Mouse (Mus musculus): ENCODE data around the gene Mgat5b. TPM values are rescaled to one million over a fixed set of nuclear protein-coding genes. Genes with fewer than 3 reads are reported as not detected.

Mgat5b gene
- polyA plus RNA-seq (2012; ENCODE audit: insufficient read depth, insufficient read length, missing spikeins), result not detected in 2 replicates

GRCm38 (mm10) chr11:116918323-116919185, at the start of gene Mgat5b:
Gene Mgat5b, plus strand, starts transcription at chr11:116918863.
- peak within 1 kb of the TSS; percentile 10; the same call in 1 of the 2 replicates for H3K4me3 ChIP-seq (ENCODE audit: insufficient read depth, low read length)
- TF ChIP-seq POLR2A (IDR thresholded peaks at IDR 0.05; ENCODE audit: borderline replicate concordance, low read depth, low read length), result no peak
- TF ChIP-seq CTCF (IDR thresholded peaks at IDR 0.05; ENCODE audit: low read depth, low read length), result peak; percentile 55; the same call in 1 of the 2 replicates
- no peaks in the 10 kb centered on the region for H3K4me1 ChIP-seq (ENCODE audit: control insufficient read depth, insufficient read depth, low read length)
- H3K27ac ChIP-seq (ENCODE audit: insufficient read depth, low read depth, low read length), result no peak within 1 kb of the TSS

GRCm38 (mm10) chr11:116869223-116869622, 49.4 kb upstream of the Mgat5b start:
- Histone ChIP-seq H3K4me3 (ENCODE audit: insufficient read depth, low read length) (peak overlapping the region; percentile 50), H3K4me1 (ENCODE audit: control insufficient read depth, insufficient read depth, low read length) (peaks cover 69% of the 10 kb centered on the region), H3K27ac (ENCODE audit: insufficient read depth, low read depth, low read length) (peak overlapping the region; percentile 99)
- no peak for TF ChIP-seq CTCF (IDR thresholded peaks at IDR 0.05; ENCODE audit: low read depth, low read length)
- TF ChIP-seq POLR2A (IDR thresholded peaks at IDR 0.05; ENCODE audit: borderline replicate concordance, low read depth, low read length), result no peak

- TF ChIP-seq POLR2A (IDR thresholded peaks at IDR 0.05; ENCODE audit: borderline replicate concordance, low read depth, low read length) (no peak), CTCF (IDR thresholded peaks at IDR 0.05; ENCODE audit: low read depth, low read length) (no peak)
- Histone ChIP-seq H3K4me1 (ENCODE audit: control insufficient read depth, insufficient read depth, low read length) (peaks cover 73% of the 10 kb centered on the region), H3K4me3 (ENCODE audit: insufficient read depth, low read length) (peak overlapping the region; percentile 50), H3K27ac (ENCODE audit: insufficient read depth, low read depth, low read length) (peak overlapping the region; percentile 99)
Observed at GRCm38 (mm10) chr11:116869641-116870040, 49.0 kb upstream of the Mgat5b start.

- Histone ChIP-seq H3K27ac (ENCODE audit: insufficient read depth, low read depth, low read length) (no peak overlapping the region), H3K4me1 (ENCODE audit: control insufficient read depth, insufficient read depth, low read length) (peaks cover 61% of the 10 kb centered on the region), H3K4me3 (ENCODE audit: insufficient read depth, low read length) (no peak overlapping the region)
- TF ChIP-seq CTCF (IDR thresholded peaks at IDR 0.05; ENCODE audit: low read depth, low read length) (no peak), POLR2A (IDR thresholded peaks at IDR 0.05; ENCODE audit: borderline replicate concordance, low read depth, low read length) (no peak)
Observed at GRCm38 (mm10) chr11:116871538-116871937, 47.1 kb upstream of the Mgat5b start.

- TF ChIP-seq POLR2A (IDR thresholded peaks at IDR 0.05; ENCODE audit: borderline replicate concordance, low read depth, low read length), result no peak
- no peak for TF ChIP-seq CTCF (IDR thresholded peaks at IDR 0.05; ENCODE audit: low read depth, low read length)
- H3K4me3 ChIP-seq (ENCODE audit: insufficient read depth, low read length), result no peak overlapping the region
- peak overlapping the region; percentile 81 for H3K27ac ChIP-seq (ENCODE audit: insufficient read depth, low read depth, low read length)
- peaks cover 43% of the 10 kb centered on the region for H3K4me1 ChIP-seq (ENCODE audit: control insufficient read depth, insufficient read depth, low read length)
Observed at GRCm38 (mm10) chr11:116873987-116874386, 44.7 kb upstream of the Mgat5b start.

GRCm38 (mm10) chr11:116878454-116878853, 40.2 kb upstream of the Mgat5b start:
- Histone ChIP-seq H3K4me3 (ENCODE audit: insufficient read depth, low read length) (no peak overlapping the region), H3K27ac (ENCODE audit: insufficient read depth, low read depth, low read length) (no peak overlapping the region), H3K4me1 (ENCODE audit: control insufficient read depth, insufficient read depth, low read length) (peaks cover 13% of the 10 kb centered on the region)
- TF ChIP-seq POLR2A (IDR thresholded peaks at IDR 0.05; ENCODE audit: borderline replicate concordance, low read depth, low read length) (no peak), CTCF (IDR thresholded peaks at IDR 0.05; ENCODE audit: low read depth, low read length) (no peak)

GRCm38 (mm10) chr11:116880839-116881238, 37.8 kb upstream of the Mgat5b start:
- Histone ChIP-seq H3K4me3 (ENCODE audit: insufficient read depth, low read length) (no peak overlapping the region), H3K27ac (ENCODE audit: insufficient read depth, low read depth, low read length) (no peak overlapping the region), H3K4me1 (ENCODE audit: control insufficient read depth, insufficient read depth, low read length) (no peaks in the 10 kb centered on the region)
- TF ChIP-seq POLR2A (IDR thresholded peaks at IDR 0.05; ENCODE audit: borderline replicate concordance, low read depth, low read length), result no peak
- no peak for TF ChIP-seq CTCF (IDR thresholded peaks at IDR 0.05; ENCODE audit: low read depth, low read length)

GRCm38 (mm10) chr11:116881440-116881839, 37.2 kb upstream of the Mgat5b start:
- Histone ChIP-seq H3K27ac (ENCODE audit: insufficient read depth, low read depth, low read length) (no peak overlapping the region), H3K4me3 (ENCODE audit: insufficient read depth, low read length) (no peak overlapping the region), H3K4me1 (ENCODE audit: control insufficient read depth, insufficient read depth, low read length) (no peaks in the 10 kb centered on the region)
- no peak for TF ChIP-seq POLR2A (IDR thresholded peaks at IDR 0.05; ENCODE audit: borderline replicate concordance, low read depth, low read length)
- no peak for TF ChIP-seq CTCF (IDR thresholded peaks at IDR 0.05; ENCODE audit: low read depth, low read length)

GRCm38 (mm10) chr11:116882446-116882845, 36.2 kb upstream of the Mgat5b start:
- Histone ChIP-seq H3K4me3 (ENCODE audit: insufficient read depth, low read length) (no peak overlapping the region), H3K27ac (ENCODE audit: insufficient read depth, low read depth, low read length) (no peak overlapping the region), H3K4me1 (ENCODE audit: control insufficient read depth, insufficient read depth, low read length) (no peaks in the 10 kb centered on the region)
- TF ChIP-seq POLR2A (IDR thresholded peaks at IDR 0.05; ENCODE audit: borderline replicate concordance, low read depth, low read length), result no peak
- TF ChIP-seq CTCF (IDR thresholded peaks at IDR 0.05; ENCODE audit: low read depth, low read length), result no peak

- H3K27ac ChIP-seq (ENCODE audit: insufficient read depth, low read depth, low read length), result no peak overlapping the region
- TF ChIP-seq CTCF (IDR thresholded peaks at IDR 0.05; ENCODE audit: low read depth, low read length) (no peak), POLR2A (IDR thresholded peaks at IDR 0.05; ENCODE audit: borderline replicate concordance, low read depth, low read length) (no peak)
- no peak overlapping the region for H3K4me3 ChIP-seq (ENCODE audit: insufficient read depth, low read length)
- H3K4me1 ChIP-seq (ENCODE audit: control insufficient read depth, insufficient read depth, low read length), result no peaks in the 10 kb centered on the region
Observed at GRCm38 (mm10) chr11:116884061-116884460, 34.6 kb upstream of the Mgat5b start.
